Mouse (Mus musculus) kidney, postnatal 25 days (tissue): ENCODE measurements at regions not wholly inside any gene's neighbourhood (a gene's known extent, or its start where the extent isn't known, plus 50 kb on each side); places are given as distances from the start of the nearest gene placed in this dataset.
A peak's percentile ranks its signal among the peaks of the same experiment; 100 is the strongest.

ENCODE experiments used
- DNase-seq, 2 experiments: peaks; one replicate each; pipeline ENCODE4 v3.0.0; 2021; ENCODE audit warnings: mixed read lengths in 2 of 2

GRCm38 (mm10) chr13:39702621-39703020 is 658.6 kb downstream of the Ofcc1 start:
- DNase-seq = no peak

GRCm38 (mm10) chr13:39691291-39692024 is 669.8 kb downstream of the Ofcc1 start:
- peak in 1 of 2 experiments; percentile 3 for DNase-seq

- DNase-seq = no peak
Measured at GRCm38 (mm10) chr13:39664548-39664947, 696.7 kb downstream of the Ofcc1 start.

GRCm38 (mm10) chr13:39649457-39649856 is 688.8 kb upstream of the Slc35b3 start:
- DNase-seq = no peak

- peak; percentile 30 to 49 for DNase-seq
Measured at GRCm38 (mm10) chr13:39647367-39647766, 686.7 kb upstream of the Slc35b3 start.

- no peak for DNase-seq
Measured at GRCm38 (mm10) chr13:39631506-39632132, 670.9 kb upstream of the Slc35b3 start.
